Mouse (Mus musculus) heart, adult 2 months (tissue): ENCODE measurements around the gene Cct8. TPM values are rescaled to one million over a fixed set of nuclear protein-coding genes. Genes with fewer than 3 reads are reported as not detected.

Source experiments
- DNase-seq, 2 experiments: peaks; one replicate each; pipeline ENCODE4 v3.0.0; 2021
- H3K27ac ChIP-seq: fragments of 200-600 bp; 2 replicates; pipeline ENCODE4 v1.8.1; 2022
- H3K27me3 ChIP-seq: fragments of 200-500 bp; 2 replicates; pipeline ENCODE4 v1.6.1; 2012; ENCODE audit warnings: mild to moderate bottlenecking, low read length, inconsistent platforms, mixed read lengths; ENCODE audit not compliant: control insufficient read depth, insufficient read depth
- H3K36me3 ChIP-seq: fragments of 200-500 bp; 2 replicates; pipeline ENCODE4 v1.6.1; 2012; ENCODE audit warnings: low read length, inconsistent platforms; ENCODE audit not compliant: control insufficient read depth, insufficient read depth
- H3K4me1 ChIP-seq: fragments of 200-500 bp; 2 replicates; pipeline ENCODE4 v1.6.1; 2011; ENCODE audit warnings: low read length; ENCODE audit not compliant: control insufficient read depth, insufficient read depth
- H3K4me3 ChIP-seq: fragments of 200-600 bp; 2 replicates; pipeline ENCODE4 v1.8.1; 2022
- H3K79me2 ChIP-seq: fragments of 200-500 bp; replicated peaks from 2 replicates; pipeline ENCODE4 v1.6.1; 2012; ENCODE audit warnings: mild to moderate bottlenecking, inconsistent platforms, low read length, moderate library complexity, mixed read lengths; ENCODE audit not compliant: control insufficient read depth, insufficient read depth
- H3K9ac ChIP-seq: fragments of 200-500 bp; 2 replicates; pipeline ENCODE4 v1.6.1; 2012; ENCODE audit warnings: low read depth, mild to moderate bottlenecking, control low read depth, inconsistent platforms, low read length, mixed read lengths
- CTCF ChIP-seq: fragments of 200-600 bp; IDR thresholded peaks from 2 replicates; pipeline ENCODE4 v1.8.1; 2022; ENCODE audit warnings: antibody characterized with exemption, mild to moderate bottlenecking, moderate library complexity
- EP300 ChIP-seq: fragments of 200-500 bp; IDR thresholded peaks from 2 replicates; pipeline ENCODE4 v1.6.1; 2011; ENCODE audit warnings: low read depth, low read length, control low read depth; ENCODE audit not compliant: insufficient read depth
- POLR2A ChIP-seq: fragments of 200-500 bp; IDR thresholded peaks from 2 replicates; pipeline ENCODE4 v1.6.1; 2011; ENCODE audit warnings: mild to moderate bottlenecking, low read depth, low read length, control low read depth; ENCODE audit not compliant: insufficient read depth
- WGBS: fragments of 180-500 bp; shearing (Covaris S2); methylation state at CpG from one replicate; pipeline ENCODE4 v1.1.7; 2018; 5-methylcytosine and 5-hydroxymethylcytosine counted together
- intact Hi-C: fragments of 180-260 bp; cut with DNase I; formaldehyde crosslinking; loops from one replicate; pipeline ENCODE4 v1.15.1; 2025
- polyA plus RNA-seq: library from polyadenylated mRNA; depleted of rRNA; stranded (reverse); fragments of >200 nt; gene quantifications from 2 replicates; pipeline ENCODE4 v1.2.3, GENCODE M21; 2012; rRNA removed
- total RNA-seq, 2 experiments: library from RNA; stranded (reverse); gene quantifications; 2 replicates each; pipeline ENCODE4 v1.2.3; 2021

The Cct8 gene
- total and polyA plus RNA-seq, 3 experiments, result 32.0 to 164 (median 149) TPM

- no peak for TF ChIP-seq POLR2A
- no peak for TF ChIP-seq EP300
- TF ChIP-seq CTCF, result no peak
- intact Hi-C loops, result loop anchor here (5.0 kb wide), 1 partner anchor 83 kb away; the partner anchor contains the start of gene N6amt1
- Histone ChIP-seq H3K4me3 (no peak overlapping the region), H3K9ac (no peak overlapping the region), H3K36me3 (no peaks in the 10 kb centered on the region), H3K79me2 (no peaks in the 10 kb centered on the region), H3K4me1 (peaks cover 1% of the 10 kb centered on the region; the same call in 1 of the 2 replicates), H3K27ac (no peak overlapping the region), H3K27me3 (no peaks in the 10 kb centered on the region)
- no peak for DNase-seq
- WGBS, result 70% methylated on average over 6 of the region's 6 CpGs
These were observed 60.7 kb downstream of the Cct8 start for GRCm38 (mm10) chr16:87434946-87435345.

- H3K27ac ChIP-seq, result no peak overlapping the region
- TF ChIP-seq CTCF (no peak), EP300 (no peak), POLR2A (no peak)
- H3K79me2 ChIP-seq, result no peaks in the 10 kb centered on the region
- no peaks in the 10 kb centered on the region for H3K27me3 ChIP-seq
- DNase-seq, result no peak
- H3K36me3 ChIP-seq, result no peaks in the 10 kb centered on the region
- H3K4me1 ChIP-seq, result no peaks in the 10 kb centered on the region
- intact Hi-C loops, result loop anchor here (5.0 kb wide), 1 partner anchor 82 kb away; the partner anchor contains the start of gene N6amt1
- no peak overlapping the region for H3K9ac ChIP-seq
- 74% methylated on average over 7 of the region's 7 CpGs for WGBS
- no peak overlapping the region for H3K4me3 ChIP-seq
These were observed 61.4 kb downstream of the Cct8 start for GRCm38 (mm10) chr16:87434266-87434665.

Other genes with a start within 250 kb of the Cct8 start
- gene N6amt1, start 141.7 kb downstream of the Cct8 start, total RNA-seq, result 10 to 100 TPM; 16.8 to 19.0 TPM
- gene N6amt1, start 141.7 kb downstream of the Cct8 start, polyA plus RNA-seq, result 9.8 and 14.1 TPM in 2 replicates
- gene Ltn1, start 63.3 kb downstream of the Cct8 start, total RNA-seq, result 10 to 100 TPM; 18.6 to 20.7 TPM
- gene Ltn1, start 63.3 kb downstream of the Cct8 start, polyA plus RNA-seq, result 3.1 and 7.7 TPM in 2 replicates
- gene Rwdd2b, start 55.3 kb downstream of the Cct8 start, total RNA-seq, result 1 to 10 TPM; 5.1 to 5.6 TPM
- gene Rwdd2b, start 55.3 kb downstream of the Cct8 start, polyA plus RNA-seq, result 2.5 and 5.0 TPM in 2 replicates
- gene Usp16, start 41.2 kb downstream of the Cct8 start, total RNA-seq, result 10 to 100 TPM; 43.2 to 47.2 TPM
- 22.9 and 33.1 TPM in 2 replicates for gene Usp16, start 41.2 kb downstream of the Cct8 start, polyA plus RNA-seq
- 1 to 10 TPM; 2.0 to 2.2 TPM for gene Map3k7cl, start 57.5 kb upstream of the Cct8 start, total RNA-seq
- 1.5 and 1.6 TPM in 2 replicates for gene Map3k7cl, start 57.5 kb upstream of the Cct8 start, polyA plus RNA-seq
- 10 to 100 TPM; 26.4 to 27.9 TPM for gene Bach1, start 203.1 kb upstream of the Cct8 start, total RNA-seq
- gene Bach1, start 203.1 kb upstream of the Cct8 start, polyA plus RNA-seq, result 8.3 and 11.1 TPM in 2 replicates